In genomic region chr2:33919934-33920615, GRCm38 (mm10) we compare ENCODE assay signal across 9 mouse cellular contexts. TPM values are rescaled to one million over a fixed set of nuclear protein-coding genes. Genes with fewer than 3 reads are reported as not detected.
DNase-seq lines count a peak whose midpoint lies in the region; ATAC-seq and TF ChIP-seq lines count a peak whose summit lies in the region.
"Had no signal": no experiment of that assay in that cellular context is flagged by ENCODE, and none has a peak within 500 bp of the region (broad histone marks: within the 10 kb centered on the region; RNA-seq: fewer than 3 reads in every experiment).

No protein-coding gene starts in this region.

- no peak overlapping the region for H3K4me3 ChIP-seq in gastrocnemius, adult 2 months
- H3K4me3 ChIP-seq in embryonic facial prominence, embryonic 12.5 days = no peak overlapping the region
- H3K4me3 ChIP-seq in intestine, postnatal 0 days (ENCODE audit: low read depth, low read length) = no peak overlapping the region
- H3K4me3 ChIP-seq: liver, embryonic 15.5 days had no signal

- no peaks in the 10 kb centered on the region for H3K9me3 ChIP-seq in embryonic facial prominence, embryonic 12.5 days
- no peaks in the 10 kb centered on the region for H3K9me3 ChIP-seq in intestine, postnatal 0 days (ENCODE audit: control insufficient read depth)
- H3K9me3 ChIP-seq: liver, embryonic 15.5 days had no signal

- TF ChIP-seq CTCF in gastrocnemius, adult 2 months (IDR thresholded peaks at IDR 0.05) = no peak
- TF ChIP-seq CTCF in intestine, postnatal 0 days (IDR thresholded peaks at IDR 0.05; ENCODE audit: low read depth) = no peak

- no peak overlapping the region for H3K27ac ChIP-seq in gastrocnemius, adult 2 months
- H3K27ac ChIP-seq in embryonic facial prominence, embryonic 12.5 days = 0 out of 2 replicates have a peak overlapping the region, but pooled peaks have one; percentile 5
- H3K27ac ChIP-seq in intestine, postnatal 0 days (ENCODE audit: low read depth, low read length) = no peak overlapping the region
- H3K27ac ChIP-seq: liver, embryonic 15.5 days had no signal

- ATAC-seq in embryonic facial prominence, embryonic 12.5 days (ENCODE audit: insufficient number of reproducible peaks, insufficient read depth, low FRiP score, low TSS enrichment) = no peak
- no peak for ATAC-seq in intestine, postnatal 0 days
- no peak for ATAC-seq in cerebellum, adult (ENCODE audit: insufficient number of reproducible peaks, low FRiP score, low TSS enrichment)

- no peaks in the 10 kb centered on the region for H3K36me3 ChIP-seq in embryonic facial prominence, embryonic 12.5 days
- H3K36me3 ChIP-seq in intestine, postnatal 0 days (ENCODE audit: control insufficient read depth, insufficient read depth) = no peaks in the 10 kb centered on the region
- H3K36me3 ChIP-seq: liver, embryonic 15.5 days had no signal

- DNase-seq in gastrocnemius, postnatal 14 days = peak; percentile 22
- no peak for DNase-seq in gastrocnemius, adult 2 months
- DNase-seq in neural tube, embryonic 10.5 days (ENCODE audit: extremely low spot score, low spot score) = peak; percentile 58
- DNase-seq in c-Kit-positive CD71-positive TER-119-positive erythroid progenitor cells, embryonic 14.5 days (ENCODE audit: low spot score) = no peak
- no peak for DNase-seq in B cell, adult 2 months

- H3K4me1 ChIP-seq in embryonic facial prominence, embryonic 12.5 days = 0 out of 2 replicates have a peak, but pooled peaks cover 10% of the 10 kb centered on the region
- H3K4me1 ChIP-seq in intestine, postnatal 0 days (replicated peaks; ENCODE audit: control insufficient read depth, insufficient read depth, low read length) = no peaks in the 10 kb centered on the region
- H3K4me1 ChIP-seq: liver, embryonic 15.5 days had no signal

- WGBS in embryonic facial prominence, embryonic 12.5 days = 23% methylated on average over 22 of the region's 22 CpGs
- WGBS in intestine, postnatal 0 days = 15% methylated on average over 22 of the region's 22 CpGs

- peaks cover 9% of the 10 kb centered on the region; the same call in 1 of the 2 replicates for H3K27me3 ChIP-seq in embryonic facial prominence, embryonic 12.5 days
- H3K27me3 ChIP-seq in intestine, postnatal 0 days (replicated peaks; ENCODE audit: control insufficient read depth, insufficient read depth, low read length) = no peaks in the 10 kb centered on the region; the same call in 1 of the 2 replicates

- H3K4me2 ChIP-seq in embryonic facial prominence, embryonic 12.5 days (replicated peaks) = peak overlapping the region; percentile 12
- peak overlapping the region; percentile 41; the same call in 1 of the 2 replicates for H3K4me2 ChIP-seq in intestine, postnatal 0 days (replicated peaks; ENCODE audit: low read depth)
- H3K4me2 ChIP-seq: liver, embryonic 15.5 days had no signal

- intact Hi-C loops in gastrocnemius, postnatal 14 days (cut with DNase I; ENCODE audit: low total_unique reads) = no loop called here
- intact Hi-C loops in gastrocnemius, adult 2 months (cut with DNase I) = loop anchor here (2.0 to 5.0 kb wide), 2 partner anchors 99 to 173 kb away; no protein-coding TSS in a partner anchor

- H3K9ac ChIP-seq in embryonic facial prominence, embryonic 12.5 days = 0 out of 2 replicates have a peak overlapping the region, but pooled peaks have one; percentile 15
- 0 out of 2 replicates have a peak overlapping the region, but pooled peaks have one; percentile 22 for H3K9ac ChIP-seq in intestine, postnatal 0 days (ENCODE audit: low read depth, low read length)
- H3K9ac ChIP-seq: liver, embryonic 15.5 days had no signal

RNA-seq across cellular contexts. Expression of gene Mvb12b, which starts 32.3 kb away (rescaled TPM):
- 10 to 100 TPM; 14.9 to 20.7 TPM for total RNA-seq in gastrocnemius, postnatal 14 days (2021)
- 10 to 100 TPM; 28.4 to 30.4 TPM for total RNA-seq in gastrocnemius, adult 2 months (2021)
- 31.2 and 33.8 TPM in 2 replicates for polyA plus RNA-seq in embryonic facial prominence, embryonic 12.5 days (2016; fragmentation: Nextera tagmentation; extraction: Ambion mirVana)
- 6.7 and 7.6 TPM in 2 replicates for polyA plus RNA-seq in intestine, postnatal 0 days (2015; fragmentation: Nextera tagmentation; extraction: Ambion mirVana)

Comparison
In these comparisons a context has a peak if more than half of its experiments do, and no peak if none do; other contexts are left out.
1. DNase-seq: peak in gastrocnemius, postnatal 14 days (single experiment) and neural tube, embryonic 10.5 days (single experiment); none in gastrocnemius, adult 2 months (single experiment), c-Kit-positive CD71-positive TER-119-positive erythroid progenitor cells, embryonic 14.5 days (single experiment) and B cell, adult 2 months (0 of 2).